ENCODE assay signal across 8 mouse cellular contexts in the genomic region with DNA sequence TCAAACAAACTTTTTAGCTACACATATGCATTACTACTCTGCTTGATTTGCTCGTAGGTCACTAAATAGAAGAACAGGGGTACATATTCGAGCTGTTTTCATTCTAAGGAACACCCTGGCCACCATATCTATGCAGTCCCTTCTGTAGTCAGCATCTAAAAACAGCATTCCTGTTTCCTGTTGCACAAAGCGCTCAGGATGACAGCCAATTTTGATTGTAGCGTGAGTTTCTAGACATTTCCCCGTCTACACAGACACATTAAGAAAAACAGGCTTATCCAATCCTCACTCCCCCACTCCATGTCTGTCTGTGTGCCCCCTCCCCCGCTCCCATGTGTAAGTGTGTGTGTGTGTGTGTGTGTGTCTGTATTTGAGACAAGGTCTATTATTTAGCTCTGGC. TPM values are rescaled to one million over a fixed set of nuclear protein-coding genes. Genes with fewer than 3 reads are reported as not detected.
DNase-seq lines count a peak whose midpoint lies in the region; ATAC-seq lines count a peak whose summit lies in the region.

No protein-coding gene starts in this region.

- peak; percentile 91 for DNase-seq in heart, adult 11 months
- DNase-seq in heart, postnatal 25 days (ENCODE audit: low spot score), result no peak
- no peak for DNase-seq in gastrocnemius, postnatal 14 days
- DNase-seq in gastrocnemius, adult 18-20 months (ENCODE audit: low spot score), result no peak

- no peak overlapping the region for H3K9ac ChIP-seq in forebrain, embryonic 12.5 days
- no peak overlapping the region for H3K9ac ChIP-seq in intestine, embryonic 15.5 days
- peak overlapping the region; percentile 76; the same call in 1 of the 2 replicates for H3K9ac ChIP-seq in midbrain, embryonic 12.5 days (replicated peaks)

- intact Hi-C loops in heart, postnatal 25 days (cut with DNase I), result loop anchor here (5.0 kb wide), 2 partner anchors 131 to 156 kb away; partner anchors contain the start of genes Cldnd2, Etfb and Gm45233
- intact Hi-C loops in gastrocnemius, postnatal 14 days (cut with DNase I; ENCODE audit: low total_unique reads), result no loop called here

- H3K9me3 ChIP-seq in forebrain, embryonic 12.5 days, result no peaks in the 10 kb centered on the region
- no peaks in the 10 kb centered on the region for H3K9me3 ChIP-seq in intestine, embryonic 15.5 days
- H3K9me3 ChIP-seq in midbrain, embryonic 12.5 days, result no peaks in the 10 kb centered on the region

- 84% methylated on average over 6 of the region's 6 CpGs for WGBS in forebrain, embryonic 12.5 days
- WGBS in intestine, embryonic 15.5 days, result 73% methylated on average over 6 of the region's 6 CpGs
- WGBS in midbrain, embryonic 12.5 days, result 89% methylated on average over 6 of the region's 6 CpGs

- H3K27ac ChIP-seq in forebrain, embryonic 12.5 days, result no peak overlapping the region
- no peak overlapping the region for H3K27ac ChIP-seq in intestine, embryonic 15.5 days
- no peak overlapping the region for H3K27ac ChIP-seq in midbrain, embryonic 12.5 days (replicated peaks)

- ATAC-seq in forebrain, embryonic 12.5 days (ENCODE audit: low FRiP score), result no peak
- no peak for ATAC-seq in intestine, embryonic 15.5 days
- no peak for ATAC-seq in midbrain, embryonic 12.5 days (ENCODE audit: low FRiP score, low read depth)
- ATAC-seq in erythroid progenitor cell, adult 5-6 weeks (replicated peaks; ENCODE audit: low FRiP score, poor library complexity, severe bottlenecking), result no peak

- no peaks in the 10 kb centered on the region for H3K27me3 ChIP-seq in forebrain, embryonic 12.5 days
- H3K27me3 ChIP-seq in intestine, embryonic 15.5 days (replicated peaks), result no peaks in the 10 kb centered on the region
- H3K27me3 ChIP-seq in midbrain, embryonic 12.5 days, result no peaks in the 10 kb centered on the region

- 0 out of 2 replicates have a peak overlapping the region, but pooled peaks have one; percentile 75 for H3K4me3 ChIP-seq in forebrain, embryonic 12.5 days (replicated peaks)
- peak overlapping the region; percentile 79; the same call in 1 of the 2 replicates for H3K4me3 ChIP-seq in intestine, embryonic 15.5 days (replicated peaks)
- no peak overlapping the region; the same call in 1 of the 2 replicates for H3K4me3 ChIP-seq in midbrain, embryonic 12.5 days

- H3K4me1 ChIP-seq in forebrain, embryonic 12.5 days, result peaks cover 15% of the 10 kb centered on the region
- peaks cover 5% of the 10 kb centered on the region; the same call in 1 of the 2 replicates for H3K4me1 ChIP-seq in intestine, embryonic 15.5 days (replicated peaks)
- H3K4me1 ChIP-seq in midbrain, embryonic 12.5 days, result peaks cover 15% of the 10 kb centered on the region

- H3K36me3 ChIP-seq in forebrain, embryonic 12.5 days (replicated peaks), result peaks cover 29% of the 10 kb centered on the region
- no peaks in the 10 kb centered on the region for H3K36me3 ChIP-seq in intestine, embryonic 15.5 days
- H3K36me3 ChIP-seq in midbrain, embryonic 12.5 days, result peaks cover 31% of the 10 kb centered on the region

- peak overlapping the region; percentile 81 for H3K4me2 ChIP-seq in forebrain, embryonic 12.5 days
- H3K4me2 ChIP-seq in intestine, embryonic 15.5 days (replicated peaks), result peak overlapping the region; percentile 76
- H3K4me2 ChIP-seq in midbrain, embryonic 12.5 days (replicated peaks), result peak overlapping the region; percentile 81

RNA-seq across cellular contexts. Expression of gene Zfp715, which starts 1.5 kb away (rescaled TPM):
- 10 to 100 TPM; 17.3 to 18.4 TPM for total RNA-seq in heart, postnatal 25 days (2021)
- polyA plus RNA-seq in forebrain, embryonic 12.5 days (2016; fragmentation: Nextera tagmentation; extraction: Ambion mirVana), result 14.8 and 15.4 TPM in 2 replicates
- 8.6 and 10.7 TPM in 2 replicates for polyA plus RNA-seq in intestine, embryonic 15.5 days (2015; fragmentation: Nextera tagmentation; extraction: Ambion mirVana)
- polyA plus RNA-seq in midbrain, embryonic 12.5 days (2016; fragmentation: Nextera tagmentation; extraction: Ambion mirVana), result 15.3 and 16.2 TPM in 2 replicates
- total RNA-seq in gastrocnemius, postnatal 14 days (2021), result 1 to 10 TPM; 9.4 to 9.7 TPM
- 4.3 and 4.6 TPM in 2 replicates for total RNA-seq in erythroid progenitor cell, adult 5-6 weeks (2015; ENCODE audit: low replicate concordance)
- 3.0 and 4.6 TPM in 2 replicates for total RNA-seq in erythroid progenitor cell, adult 5-6 weeks (2017; ENCODE audit: low replicate concordance)
- total RNA-seq in gastrocnemius, adult 18-20 months (2021), result 1 to 10 TPM; 6.9 to 7.6 TPM

RNA-seq across cellular contexts. Expression of gene Siglecf, which starts 39.5 kb away (rescaled TPM):
- total RNA-seq in heart, postnatal 25 days (2021), result not detected
- polyA plus RNA-seq in forebrain, embryonic 12.5 days (2016; fragmentation: Nextera tagmentation; extraction: Ambion mirVana), result 0.09 and 0.33 TPM in 2 replicates
- polyA plus RNA-seq in intestine, embryonic 15.5 days (2015; fragmentation: Nextera tagmentation; extraction: Ambion mirVana), result 0.24 and 0.32 TPM in 2 replicates
- polyA plus RNA-seq in midbrain, embryonic 12.5 days (2016; fragmentation: Nextera tagmentation; extraction: Ambion mirVana), result 0.20 and 0.27 TPM in 2 replicates
- not detected for total RNA-seq in gastrocnemius, postnatal 14 days (2021)
- total RNA-seq in erythroid progenitor cell, adult 5-6 weeks (2015; ENCODE audit: low replicate concordance), result 6.3 and 10.5 TPM in 2 replicates
- total RNA-seq in erythroid progenitor cell, adult 5-6 weeks (2017; ENCODE audit: low replicate concordance), result 1.8 and 2.9 TPM in 2 replicates
- total RNA-seq in gastrocnemius, adult 18-20 months (2021), result not detected
